Mouse (Mus musculus) 3T3-L1 (cell line): ENCODE data around the gene Cdk18.
"Not testable (repeated sequence)": the region's sequence is repeated elsewhere in the genome, so short reads cannot be mapped to it uniquely, and the experiment has no call there.

ENCODE experiments used
- DNase-seq: peaks from one replicate; pipeline ENCODE4 v3.0.0-alpha.2; 2015; ENCODE audit warnings: low read depth, low spot score

Cdk18 gene

GRCm38 (mm10) chr1:132139416-132139864, at the start of gene Cdk18:
Gene Cdk18, minus strand, starts transcription at chr1:132139684.
- DNase-seq: peak; percentile 91

GRCm38 (mm10) chr1:132189231-132189630, 49.7 kb upstream of the Cdk18 start:
- DNase-seq: no peak

GRCm38 (mm10) chr1:132188442-132189066, 49.1 kb upstream of the Cdk18 start:
- DNase-seq: no peak

GRCm38 (mm10) chr1:132186303-132186702, 46.8 kb upstream of the Cdk18 start:
- no peak for DNase-seq

- no peak for DNase-seq
These were observed 32.1 kb upstream of the Cdk18 start for GRCm38 (mm10) chr1:132171619-132172018.

- DNase-seq: no peak
These were observed 31.2 kb upstream of the Cdk18 start for GRCm38 (mm10) chr1:132170698-132171097.

- DNase-seq: no peak
These were observed 28.8 kb upstream of the Cdk18 start for GRCm38 (mm10) chr1:132168115-132168767.

- DNase-seq: peak; percentile 49
These were observed 26.4 kb upstream of the Cdk18 start for GRCm38 (mm10) chr1:132165859-132166258.

GRCm38 (mm10) chr1:132164780-132165518, 25.5 kb upstream of the Cdk18 start:
- no peak for DNase-seq

GRCm38 (mm10) chr1:132162618-132163017, 23.1 kb upstream of the Cdk18 start:
- DNase-seq: not testable (repeated sequence)

- no peak for DNase-seq
These were observed 21.9 kb upstream of the Cdk18 start for GRCm38 (mm10) chr1:132161211-132161880.

GRCm38 (mm10) chr1:132159681-132160080, 20.2 kb upstream of the Cdk18 start:
- DNase-seq: no peak

GRCm38 (mm10) chr1:132158741-132159140, 19.3 kb upstream of the Cdk18 start:
- peak; percentile 53 for DNase-seq

GRCm38 (mm10) chr1:132157808-132158207, 18.3 kb upstream of the Cdk18 start:
- DNase-seq: no peak

GRCm38 (mm10) chr1:132157016-132157781, 17.7 kb upstream of the Cdk18 start:
- DNase-seq: peak; percentile 89

- DNase-seq: peak; percentile 95
These were observed 16.3 kb upstream of the Cdk18 start for GRCm38 (mm10) chr1:132155737-132156136.

GRCm38 (mm10) chr1:132153691-132154090, 14.2 kb upstream of the Cdk18 start:
- no peak for DNase-seq

GRCm38 (mm10) chr1:132153086-132153690, 13.7 kb upstream of the Cdk18 start:
- no peak for DNase-seq

- peak; percentile 83 for DNase-seq
These were observed 12.4 kb upstream of the Cdk18 start for GRCm38 (mm10) chr1:132151908-132152307.

GRCm38 (mm10) chr1:132150817-132151601, 11.5 kb upstream of the Cdk18 start:
- DNase-seq: peak; percentile 28
